Mouse (Mus musculus) forebrain, embryonic 11.5 days (tissue): ENCODE measurements around the gene Bad. TPM values are rescaled to one million over a fixed set of nuclear protein-coding genes. Genes with fewer than 3 reads are reported as not detected.

Experiments
- ATAC-seq: fragments of 200-750 bp; cut with Nextera tagmentation; replicated peaks from 2 replicates; pipeline ENCODE4 v1.8.0; 2017; ENCODE audit warnings: moderate TSS enrichment; ENCODE audit not compliant: low FRiP score
- DNase-seq: peaks from one replicate; pipeline ENCODE4 v3.0.0-alpha.2; 2017; ENCODE audit warnings: low spot score
- H3K27ac ChIP-seq: fragments of 300-500 bp; sonication (generic); 2 replicates; pipeline ENCODE4 v1.5.1; 2014; ENCODE audit warnings: low read depth, low read length
- H3K27me3 ChIP-seq: fragments of 300-500 bp; sonication (generic); 2 replicates; pipeline ENCODE4 v1.6.1; 2014; ENCODE audit warnings: mild to moderate bottlenecking, low read length, mixed read lengths; ENCODE audit not compliant: control insufficient read depth, insufficient read depth
- H3K36me3 ChIP-seq: fragments of 300-500 bp; sonication (generic); 2 replicates; pipeline ENCODE4 v1.6.1; 2014; ENCODE audit warnings: mild to moderate bottlenecking, low read length, moderate library complexity, mixed read lengths; ENCODE audit not compliant: control insufficient read depth, insufficient read depth
- H3K4me1 ChIP-seq: fragments of 300-500 bp; sonication (generic); replicated peaks from 2 replicates; pipeline ENCODE4 v1.6.1; 2014; ENCODE audit warnings: low read length, mixed read lengths; ENCODE audit not compliant: control insufficient read depth, insufficient read depth
- H3K4me2 ChIP-seq: fragments of 300-500 bp; sonication (generic); 2 replicates; pipeline ENCODE4 v1.6.1; 2014; ENCODE audit warnings: low read depth, mild to moderate bottlenecking, low read length, moderate library complexity, mixed read lengths; ENCODE audit not compliant: severe bottlenecking
- H3K4me3 ChIP-seq: fragments of 300-500 bp; sonication (generic); 2 replicates; pipeline ENCODE4 v1.5.1; 2014; ENCODE audit warnings: low read depth, low read length
- H3K9ac ChIP-seq: fragments of 300-500 bp; sonication (generic); 2 replicates; pipeline ENCODE4 v1.6.1; 2014; ENCODE audit warnings: low read length
- H3K9me3 ChIP-seq: fragments of 300-500 bp; sonication (generic); 2 replicates; pipeline ENCODE4 v1.6.1; 2016; ENCODE audit warnings: low read length, mixed read lengths; ENCODE audit not compliant: control insufficient read depth
- WGBS: fragments of 180-500 bp; shearing (Covaris S2); extraction: QIAGEN DNeasy Blood & Tissue Kit; methylation state at CpG from one replicate; pipeline ENCODE4 v1.1.7; 2014; 5-methylcytosine and 5-hydroxymethylcytosine counted together
- polyA plus RNA-seq: library from polyadenylated mRNA; unstranded; fragments of >200 nt; fragmentation: Nextera tagmentation; extraction: Ambion mirVana; gene quantifications from 2 replicates; pipeline ENCODE4 v1.2.1, GENCODE M21; 2014

The Bad gene
- polyA plus RNA-seq, 1 experiment from 2014 or later, result 56.6 TPM

- no peak for DNase-seq
Measured at GRCm38 (mm10) chr19:6954046-6954445, 12.4 kb downstream of the Bad start.

DNA sequence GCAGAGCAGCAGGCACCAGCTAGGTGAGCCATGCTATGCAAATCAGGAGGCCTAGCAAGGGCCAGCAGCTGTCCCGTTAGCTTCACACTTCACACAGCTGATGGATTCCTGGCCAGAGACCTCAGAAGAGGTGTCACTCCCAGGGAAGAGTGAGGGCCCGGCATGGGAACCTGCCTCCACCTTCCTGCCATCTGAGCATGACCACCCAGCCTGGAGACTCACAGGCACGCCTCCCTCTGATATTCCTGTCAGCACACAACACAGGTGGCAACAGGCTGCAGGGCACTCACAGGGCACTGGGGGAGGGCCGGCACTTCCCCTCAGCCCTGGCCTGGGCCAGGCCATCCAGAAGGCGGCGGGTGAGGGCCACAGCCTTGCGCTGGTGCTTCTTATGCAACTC is 13.8 kb downstream of the Bad start:
- Histone ChIP-seq H3K27me3 (no peaks in the 10 kb centered on the region), H3K9me3 (no peaks in the 10 kb centered on the region), H3K4me1 (peaks cover 4% of the 10 kb centered on the region; the same call in 1 of the 2 replicates), H3K9ac (no peak overlapping the region), H3K27ac (no peak overlapping the region), H3K4me2 (no peak overlapping the region), H3K36me3 (no peaks in the 10 kb centered on the region; the same call in 1 of the 2 replicates), H3K4me3 (no peak overlapping the region)
- DNase-seq (no peak), ATAC-seq (no peak)
- WGBS, result 88% methylated on average over 7 of the region's 7 CpGs

More at GRCm38 (mm10) chr19:6954046-6954445, 12.4 kb downstream of the Bad start:
- Histone ChIP-seq H3K4me3 (no peak overlapping the region), H3K9ac (no peak overlapping the region), H3K36me3 (no peaks in the 10 kb centered on the region; the same call in 1 of the 2 replicates), H3K4me2 (no peak overlapping the region), H3K9me3 (no peaks in the 10 kb centered on the region), H3K27me3 (no peaks in the 10 kb centered on the region), H3K4me1 (peaks cover 8% of the 10 kb centered on the region; the same call in 1 of the 2 replicates), H3K27ac (no peak overlapping the region)
- 55% methylated on average over 9 of the region's 9 CpGs for WGBS
- no peak for ATAC-seq

DNA sequence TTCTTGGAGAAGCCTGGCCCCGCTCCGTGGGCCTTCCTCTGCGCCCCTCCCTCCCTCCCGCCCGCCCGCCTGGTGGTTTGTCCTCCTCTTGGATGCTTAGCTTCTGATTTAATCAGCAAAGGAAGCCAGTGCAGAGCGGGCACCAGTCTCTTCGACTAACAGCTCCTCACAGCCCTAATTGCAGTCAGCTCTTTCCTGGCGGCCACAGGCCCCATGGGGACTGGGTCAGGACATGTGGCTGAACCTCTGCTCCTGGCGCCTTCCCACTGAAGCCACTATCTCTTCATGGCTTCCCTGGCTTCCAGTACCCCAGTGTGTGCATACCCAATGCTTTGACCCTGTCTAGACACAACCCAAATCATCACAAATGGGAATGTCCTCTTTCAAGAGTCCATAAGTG is 14.8 kb downstream of the Bad start:
- 80% methylated on average over 10 of the region's 10 CpGs for WGBS
- Histone ChIP-seq H3K4me1 (peaks cover 4% of the 10 kb centered on the region; the same call in 1 of the 2 replicates), H3K9ac (no peak overlapping the region), H3K9me3 (no peaks in the 10 kb centered on the region), H3K4me2 (no peak overlapping the region), H3K36me3 (no peaks in the 10 kb centered on the region; the same call in 1 of the 2 replicates), H3K27ac (no peak overlapping the region), H3K4me3 (no peak overlapping the region), H3K27me3 (no peaks in the 10 kb centered on the region)
- no peak for DNase-seq
- ATAC-seq, result no peak

DNA sequence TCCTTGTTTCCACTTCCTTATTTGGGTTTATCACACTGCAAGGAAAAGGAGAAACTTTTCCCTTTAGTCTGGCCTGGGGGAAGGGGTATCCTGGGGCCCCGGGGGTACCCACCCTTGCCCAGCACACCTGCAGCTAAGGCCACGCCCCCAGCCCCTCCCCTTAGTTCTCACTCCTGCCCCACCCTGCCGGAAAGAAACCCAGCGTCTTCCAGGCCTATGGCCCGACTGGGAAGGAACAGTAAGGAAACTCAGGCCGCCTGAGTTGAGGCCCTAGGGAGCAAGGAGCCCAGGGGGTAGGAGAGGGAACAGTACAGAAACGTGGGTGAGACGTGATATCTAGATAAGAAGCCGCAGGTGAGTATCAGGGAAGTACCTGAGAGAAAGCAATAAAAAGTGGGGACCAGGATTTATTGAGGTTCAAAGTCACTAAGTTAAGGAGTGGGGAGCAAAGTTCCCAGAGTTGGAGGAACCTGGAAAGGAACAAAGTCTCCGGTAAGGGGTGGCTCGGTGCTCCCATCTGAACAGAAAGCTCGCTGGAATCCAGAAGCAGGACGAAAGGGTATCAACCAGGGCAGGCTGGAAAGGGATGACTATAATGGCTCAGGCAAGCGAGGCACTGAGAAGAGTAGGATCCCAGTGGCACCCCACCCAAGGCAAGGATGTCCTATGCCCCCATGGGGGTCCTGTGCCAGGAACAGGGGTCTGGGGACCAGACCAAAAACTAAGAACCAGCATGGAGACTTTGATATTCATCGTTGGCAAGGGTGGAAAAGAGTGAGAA is 27.0 kb downstream of the Bad start:
- H3K4me2 ChIP-seq, result peak overlapping the region; percentile 51
- H3K4me3 ChIP-seq, result peak overlapping the region; percentile 45
- H3K9ac ChIP-seq, result no peak overlapping the region
- ATAC-seq (no peak), DNase-seq (no peak)
- H3K36me3 ChIP-seq, result no peaks in the 10 kb centered on the region
- no peaks in the 10 kb centered on the region for H3K9me3 ChIP-seq
- peaks cover 2% of the 10 kb centered on the region; the same call in 1 of the 2 replicates for H3K27me3 ChIP-seq
- 14% methylated on average over 15 of the region's 15 CpGs for WGBS
- peaks cover 8% of the 10 kb centered on the region for H3K4me1 ChIP-seq
- H3K27ac ChIP-seq, result no peak overlapping the region

DNA sequence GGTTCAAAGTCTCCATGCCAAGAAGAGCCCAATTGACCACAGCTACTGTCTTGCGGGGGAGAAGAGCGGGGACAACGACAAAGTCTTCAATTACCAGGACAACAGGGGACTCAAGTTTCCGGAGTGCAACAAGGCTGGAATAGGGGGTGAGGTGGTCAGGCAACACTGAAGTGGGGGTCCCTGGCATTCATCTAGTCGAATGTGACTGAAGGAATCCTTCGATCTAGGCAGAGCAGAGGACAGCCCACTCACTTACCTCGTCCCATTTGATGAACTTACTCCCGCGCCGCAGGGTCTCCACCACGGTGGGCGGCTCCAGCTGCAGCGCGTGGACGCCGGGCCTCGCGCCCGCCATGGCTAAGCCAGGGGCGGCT is 27.6 kb downstream of the Bad start:
- Histone ChIP-seq H3K9me3 (no peaks in the 10 kb centered on the region), H3K36me3 (no peaks in the 10 kb centered on the region), H3K9ac (peak overlapping the region; percentile 55), H3K4me1 (peaks cover 10% of the 10 kb centered on the region), H3K4me3 (peak overlapping the region; percentile 45), H3K4me2 (peak overlapping the region; percentile 51), H3K27ac (no peak overlapping the region), H3K27me3 (peaks cover 2% of the 10 kb centered on the region; the same call in 1 of the 2 replicates)
- DNase-seq (no peak), ATAC-seq (no peak; the same call in 1 of the 2 replicates)
- WGBS, result 1% methylated on average over 20 of the region's 20 CpGs

- ATAC-seq (peak; percentile 57), DNase-seq (peak; percentile 85)
- 1% methylated on average over 54 of the region's 55 CpGs for WGBS
- no peak overlapping the region for H3K27ac ChIP-seq
- peak overlapping the region; percentile 45 for H3K4me3 ChIP-seq
- H3K9ac ChIP-seq, result peak overlapping the region; percentile 55
- H3K27me3 ChIP-seq, result peaks cover 2% of the 10 kb centered on the region; the same call in 1 of the 2 replicates
- no peaks in the 10 kb centered on the region for H3K36me3 ChIP-seq
- no peaks in the 10 kb centered on the region for H3K9me3 ChIP-seq
- peak overlapping the region; percentile 51 for H3K4me2 ChIP-seq
- peaks cover 10% of the 10 kb centered on the region for H3K4me1 ChIP-seq
Measured at GRCm38 (mm10) chr19:6969665-6970381, 28.2 kb downstream of the Bad start.

DNA sequence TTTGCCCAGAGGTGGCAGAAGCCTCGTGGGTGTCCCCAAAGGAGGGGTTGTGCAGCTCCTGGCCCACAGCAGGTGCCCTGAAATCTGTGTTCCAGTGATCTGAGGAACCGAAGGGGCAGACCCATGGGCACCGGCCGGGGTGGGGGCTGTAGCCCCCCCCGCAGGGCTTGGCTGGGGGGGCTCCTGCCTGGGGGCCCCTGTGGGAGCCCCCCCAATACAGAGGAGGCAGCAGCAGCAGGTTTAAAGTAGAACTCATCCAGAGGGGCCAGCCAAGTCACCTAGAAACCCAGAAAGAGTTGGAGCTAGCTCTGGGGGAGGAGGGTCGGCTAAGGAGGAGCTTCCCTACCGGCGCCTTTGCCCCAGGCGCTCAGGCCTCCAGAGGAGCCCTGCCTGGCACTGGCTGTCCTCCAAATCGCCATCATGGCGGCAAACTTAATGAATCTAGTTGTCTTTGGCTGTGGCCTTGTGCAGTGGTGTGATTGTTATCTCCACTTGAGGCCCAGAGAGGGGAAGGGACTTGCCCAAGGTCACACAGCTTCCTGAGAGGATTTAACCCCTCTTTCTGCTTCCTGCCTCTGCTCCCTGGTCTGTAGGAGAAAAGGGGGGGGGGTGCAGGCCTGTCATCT is 28.9 kb downstream of the Bad start:
- peak overlapping the region; percentile 51 for H3K4me2 ChIP-seq
- H3K9ac ChIP-seq, result peak overlapping the region; percentile 12
- no peaks in the 10 kb centered on the region for H3K36me3 ChIP-seq
- H3K27ac ChIP-seq, result no peak overlapping the region
- WGBS, result 18% methylated on average over 11 of the region's 11 CpGs
- peaks cover 10% of the 10 kb centered on the region for H3K4me1 ChIP-seq
- no peak overlapping the region for H3K4me3 ChIP-seq
- H3K27me3 ChIP-seq, result peaks cover 2% of the 10 kb centered on the region; the same call in 1 of the 2 replicates
- H3K9me3 ChIP-seq, result no peaks in the 10 kb centered on the region
- DNase-seq, result no peak
- no peak for ATAC-seq

GRCm38 (mm10) chr19:6971644-6972043 is 30.0 kb downstream of the Bad start:
- DNase-seq (no peak), ATAC-seq (no peak)
- H3K9ac ChIP-seq, result no peak overlapping the region
- H3K27ac ChIP-seq, result no peak overlapping the region; the same call in 1 of the 2 replicates
- 44% methylated on average over 6 of the region's 6 CpGs for WGBS
- peaks cover 15% of the 10 kb centered on the region for H3K4me1 ChIP-seq
- no peak overlapping the region for H3K4me2 ChIP-seq
- no peak overlapping the region for H3K4me3 ChIP-seq
- no peaks in the 10 kb centered on the region; the same call in 1 of the 2 replicates for H3K36me3 ChIP-seq
- no peaks in the 10 kb centered on the region for H3K9me3 ChIP-seq
- H3K27me3 ChIP-seq, result peaks cover 2% of the 10 kb centered on the region; the same call in 1 of the 2 replicates
